Mouse (Mus musculus) thymus, adult 2 months (tissue): Measurements from ENCODE around the gene Nr2f6.

Experiments used
- CTCF ChIP-seq: fragments of 200-500 bp; IDR thresholded peaks from 2 replicates; pipeline ENCODE4 v1.5.1; 2012; ENCODE audit warnings: mild to moderate bottlenecking, control low read depth, low read length, moderate library complexity, borderline replicate concordance; ENCODE audit not compliant: control insufficient read depth, poor library complexity, insufficient read depth; ENCODE audit errors: extremely low read depth
- POLR2A ChIP-seq: fragments of 200-500 bp; IDR thresholded peaks from 2 replicates; pipeline ENCODE4 v1.6.1; 2012; ENCODE audit warnings: mild to moderate bottlenecking, low read length, control low read depth, moderate library complexity; ENCODE audit not compliant: control insufficient read depth, poor library complexity, insufficient read depth; ENCODE audit errors: extremely low read depth

DNA sequence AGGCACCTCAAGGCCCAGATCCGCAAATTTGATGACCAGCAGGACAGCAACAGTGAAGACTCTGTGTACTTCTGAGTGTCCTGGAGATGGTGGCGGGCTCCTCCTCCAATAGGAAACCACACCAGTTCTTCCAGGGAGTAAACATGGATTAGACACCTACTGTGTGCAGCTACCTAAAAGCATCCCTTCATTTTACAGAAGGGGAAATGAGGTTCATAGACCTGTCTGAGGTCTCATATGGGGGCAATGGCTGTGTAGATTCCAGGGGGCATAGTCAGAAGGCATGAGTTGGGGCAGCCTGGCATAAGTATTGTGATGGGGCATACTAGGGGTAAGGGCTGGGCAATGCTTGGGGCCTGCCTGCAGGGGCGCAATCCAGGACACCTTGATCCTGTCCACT lies 8.8 kb downstream of the Nr2f6 start:
- no peak for TF ChIP-seq CTCF
- no peak for TF ChIP-seq POLR2A
